Mouse (Mus musculus) liver, embryonic 14.5 days (tissue): ENCODE measurements around the gene Olfr1238. TPM values are rescaled to one million over a fixed set of nuclear protein-coding genes. Genes with fewer than 3 reads are reported as not detected.

Experiments used
- ATAC-seq: fragments of 200-750 bp; cut with Nextera tagmentation; 2 replicates; pipeline ENCODE4 v1.8.0; 2017; ENCODE audit warnings: moderate number of reproducible peaks, mild to moderate bottlenecking, moderate library complexity; ENCODE audit not compliant: insufficient read depth
- DNase-seq, 3 experiments: peaks; one replicate each; pipeline ENCODE4 v3.0.0-alpha.2; 2012 to 2013; ENCODE audit warnings: low read depth in 3 of 3, low spot score in 3 of 3
- H3K27ac ChIP-seq: fragments of 300-500 bp; sonication (generic); 2 replicates; pipeline ENCODE4 v1.5.1; 2014; ENCODE audit warnings: moderate library complexity, mild to moderate bottlenecking, control low read depth, inconsistent platforms
- H3K27me3 ChIP-seq: fragments of 300-500 bp; sonication (generic); 2 replicates; pipeline ENCODE4 v1.6.1; 2014; ENCODE audit warnings: mild to moderate bottlenecking, low read length, moderate library complexity; ENCODE audit not compliant: control insufficient read depth, insufficient read depth
- H3K36me3 ChIP-seq: fragments of 300-500 bp; sonication (generic); replicated peaks from 2 replicates; pipeline ENCODE4 v1.6.1; 2014; ENCODE audit warnings: low read depth; ENCODE audit not compliant: control insufficient read depth, insufficient read depth
- H3K4me1 ChIP-seq, 2 experiments: fragments of 200-500 bp in 1 of 2; fragments of 300-500 bp in 1 of 2; sonication (generic) in 1 of 2; replicated peaks; 2 replicates each; pipeline ENCODE4 v1.6.1; 2012 to 2014; ENCODE audit warnings: antibody characterized with exemption in 1 of 2, inconsistent platforms in 1 of 2, low read length in 1 of 2; ENCODE audit not compliant: control insufficient read depth in 2 of 2, insufficient read depth in 2 of 2
- H3K4me2 ChIP-seq: fragments of 300-500 bp; sonication (generic); 2 replicates; pipeline ENCODE4 v1.6.1; 2014; ENCODE audit warnings: low read depth, mild to moderate bottlenecking, control low read depth, moderate library complexity
- H3K4me3 ChIP-seq, 2 experiments: fragments of 200-500 bp in 1 of 2; fragments of 300-500 bp in 1 of 2; sonication (generic) in 1 of 2; 2 replicates each; pipeline ENCODE4 v1.5.1; 2012 to 2014; ENCODE audit warnings: low read depth in 2 of 2, low read length in 2 of 2, mild to moderate bottlenecking in 2 of 2, control low read depth in 1 of 2, inconsistent platforms in 1 of 2, moderate library complexity in 1 of 2; ENCODE audit not compliant: insufficient read depth in 1 of 2
- H3K9ac ChIP-seq: fragments of 300-500 bp; sonication (generic); replicated peaks from 2 replicates; pipeline ENCODE4 v1.6.1; 2014; ENCODE audit warnings: mild to moderate bottlenecking, control low read depth, moderate library complexity
- H3K9me3 ChIP-seq: fragments of 300-500 bp; sonication (generic); 2 replicates; pipeline ENCODE4 v1.6.1; 2016; ENCODE audit warnings: low read length, mixed read lengths; ENCODE audit not compliant: control insufficient read depth
- CTCF ChIP-seq: IDR thresholded peaks from 2 replicates; pipeline ENCODE4 v1.5.1; 2016; ENCODE audit warnings: antibody characterized with exemption, low read depth, control low read depth
- EP300 ChIP-seq: IDR thresholded peaks from 2 replicates; pipeline ENCODE4 v1.6.1; 2016; ENCODE audit warnings: antibody characterized with exemption, low read depth
- WGBS: fragments of 180-500 bp; shearing (Covaris S2); extraction: QIAGEN DNeasy Blood & Tissue Kit; methylation state at CpG from one replicate; pipeline ENCODE4 v1.1.7; 2014; ENCODE audit not compliant: insufficient replicate concordance; 5-methylcytosine and 5-hydroxymethylcytosine counted together
- polyA plus RNA-seq, 2 experiments: library from polyadenylated mRNA; depleted of rRNA in 1 of 2; stranded (reverse) in 1 of 2; unstranded in 1 of 2; fragments of >200 nt; fragmentation: Nextera tagmentation in 1 of 2; extraction: Ambion mirVana in 1 of 2; gene quantifications; 2 replicates each; pipeline versions ENCODE4 v1.2.1 to v1.2.3; 2012 to 2014

Olfr1238 gene
- polyA plus RNA-seq, 2 experiments: not detected

DNA sequence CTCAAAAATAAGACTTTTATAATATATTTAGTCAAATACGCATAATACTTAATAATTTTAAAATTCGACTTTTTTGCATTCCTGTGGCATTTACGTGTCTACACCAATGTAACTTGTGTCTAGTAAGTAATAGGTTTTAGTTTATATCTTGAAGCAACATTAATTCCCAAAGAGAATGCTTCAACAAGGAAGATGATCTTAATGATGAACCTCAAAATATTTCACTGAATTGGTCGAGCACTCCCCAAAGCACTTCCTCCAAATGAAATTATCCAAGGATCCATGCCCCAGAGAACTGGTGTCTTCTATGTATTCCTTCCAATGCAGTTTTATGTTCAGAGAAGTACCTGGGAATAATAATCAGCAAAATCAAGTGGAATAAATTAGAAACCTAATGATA is 44.7 kb downstream of the Olfr1238 start, which contains the start of gene Olfr1234:
Gene Olfr1234, minus strand, starts transcription at position 101 of the 400 bp plus-strand sequence.
- TF ChIP-seq CTCF (no peak), EP300 (no peak)
- WGBS: 64% methylated on average over 4 of the region's 4 CpGs
- DNase-seq (no peak), ATAC-seq (no peak)
- H3K27me3 ChIP-seq: no peaks in the 10 kb centered on the region
- no peaks in the 10 kb centered on the region for H3K9me3 ChIP-seq
- H3K9ac ChIP-seq: no peak within 1 kb of the TSS
- no peaks in the 10 kb centered on the region for H3K4me1 ChIP-seq
- H3K36me3 ChIP-seq: no peaks in the 10 kb centered on the region
- H3K27ac ChIP-seq: no peak within 1 kb of the TSS
- no peak within 1 kb of the TSS for H3K4me3 ChIP-seq
- H3K4me2 ChIP-seq: no peak within 1 kb of the TSS

Other genes starting within 250 kb of the Olfr1238 start
- gene Olfr1224-ps1, start 245.6 kb downstream of the Olfr1238 start, polyA plus RNA-seq (2012; rRNA removed): not detected in 2 replicates
- gene Olfr1224-ps1, start 245.6 kb downstream of the Olfr1238 start, polyA plus RNA-seq (2014; fragmentation: Nextera tagmentation; extraction: Ambion mirVana): not detected in 2 replicates
- gene Olfr1225, start 235.0 kb downstream of the Olfr1238 start, polyA plus RNA-seq (2012; rRNA removed): not detected in 2 replicates
- not detected in 2 replicates for gene Olfr1225, start 235.0 kb downstream of the Olfr1238 start, polyA plus RNA-seq (2014; fragmentation: Nextera tagmentation; extraction: Ambion mirVana)
- gene Olfr1226, start 209.6 kb downstream of the Olfr1238 start, polyA plus RNA-seq (2012; rRNA removed): not detected in 2 replicates
- gene Olfr1226, start 209.6 kb downstream of the Olfr1238 start, polyA plus RNA-seq (2014; fragmentation: Nextera tagmentation; extraction: Ambion mirVana): not detected in 2 replicates
- gene Olfr1228, start 155.6 kb downstream of the Olfr1238 start, polyA plus RNA-seq (2012; rRNA removed): not detected in 2 replicates
- not detected in 2 replicates for gene Olfr1228, start 155.6 kb downstream of the Olfr1238 start, polyA plus RNA-seq (2014; fragmentation: Nextera tagmentation; extraction: Ambion mirVana)
- not detected in 2 replicates for gene Olfr1229, start 121.7 kb downstream of the Olfr1238 start, polyA plus RNA-seq (2012; rRNA removed)
- gene Olfr1229, start 121.7 kb downstream of the Olfr1238 start, polyA plus RNA-seq (2014; fragmentation: Nextera tagmentation; extraction: Ambion mirVana): not detected in 2 replicates
- gene Olfr1230, start 112.4 kb downstream of the Olfr1238 start, polyA plus RNA-seq (2012; rRNA removed): not detected in 2 replicates
- not detected in 2 replicates for gene Olfr1230, start 112.4 kb downstream of the Olfr1238 start, polyA plus RNA-seq (2014; fragmentation: Nextera tagmentation; extraction: Ambion mirVana)
- gene Olfr1231, start 102.6 kb downstream of the Olfr1238 start, polyA plus RNA-seq (2012; rRNA removed): not detected in 2 replicates
- gene Olfr1231, start 102.6 kb downstream of the Olfr1238 start, polyA plus RNA-seq (2014; fragmentation: Nextera tagmentation; extraction: Ambion mirVana): not detected in 2 replicates
- not detected in 2 replicates for gene Olfr1232, start 80.0 kb downstream of the Olfr1238 start, polyA plus RNA-seq (2012; rRNA removed)
- not detected in 2 replicates for gene Olfr1232, start 80.0 kb downstream of the Olfr1238 start, polyA plus RNA-seq (2014; fragmentation: Nextera tagmentation; extraction: Ambion mirVana)
- not detected in 2 replicates for gene Olfr1233, start 67.3 kb downstream of the Olfr1238 start, polyA plus RNA-seq (2012; rRNA removed)
- gene Olfr1233, start 67.3 kb downstream of the Olfr1238 start, polyA plus RNA-seq (2014; fragmentation: Nextera tagmentation; extraction: Ambion mirVana): not detected in 2 replicates
- gene Olfr1234, start 44.8 kb downstream of the Olfr1238 start, polyA plus RNA-seq (2012; rRNA removed): not detected in 2 replicates
- gene Olfr1234, start 44.8 kb downstream of the Olfr1238 start, polyA plus RNA-seq (2014; fragmentation: Nextera tagmentation; extraction: Ambion mirVana): not detected in 2 replicates
- not detected in 2 replicates for gene Olfr1239, start 10.7 kb upstream of the Olfr1238 start, polyA plus RNA-seq (2012; rRNA removed)
- gene Olfr1239, start 10.7 kb upstream of the Olfr1238 start, polyA plus RNA-seq (2014; fragmentation: Nextera tagmentation; extraction: Ambion mirVana): not detected in 2 replicates
- not detected in 2 replicates for gene Olfr1240, start 33.3 kb upstream of the Olfr1238 start, polyA plus RNA-seq (2012; rRNA removed)
- gene Olfr1240, start 33.3 kb upstream of the Olfr1238 start, polyA plus RNA-seq (2014; fragmentation: Nextera tagmentation; extraction: Ambion mirVana): not detected in 2 replicates
- gene Olfr1241, start 77.5 kb upstream of the Olfr1238 start, polyA plus RNA-seq (2012; rRNA removed): not detected in 2 replicates
- not detected in 2 replicates for gene Olfr1241, start 77.5 kb upstream of the Olfr1238 start, polyA plus RNA-seq (2014; fragmentation: Nextera tagmentation; extraction: Ambion mirVana)
- gene Olfr1242, start 88.7 kb upstream of the Olfr1238 start, polyA plus RNA-seq (2012; rRNA removed): not detected in 2 replicates
- gene Olfr1242, start 88.7 kb upstream of the Olfr1238 start, polyA plus RNA-seq (2014; fragmentation: Nextera tagmentation; extraction: Ambion mirVana): not detected in 2 replicates
- not detected in 2 replicates for gene Olfr1243, start 121.8 kb upstream of the Olfr1238 start, polyA plus RNA-seq (2012; rRNA removed)
- gene Olfr1243, start 121.8 kb upstream of the Olfr1238 start, polyA plus RNA-seq (2014; fragmentation: Nextera tagmentation; extraction: Ambion mirVana): not detected in 2 replicates
- not detected in 2 replicates for gene Olfr1245, start 168.8 kb upstream of the Olfr1238 start, polyA plus RNA-seq (2012; rRNA removed)
- gene Olfr1245, start 168.8 kb upstream of the Olfr1238 start, polyA plus RNA-seq (2014; fragmentation: Nextera tagmentation; extraction: Ambion mirVana): not detected in 2 replicates
- not detected in 2 replicates for gene Olfr1246, start 183.5 kb upstream of the Olfr1238 start, polyA plus RNA-seq (2012; rRNA removed)
- not detected in 2 replicates for gene Olfr1246, start 183.5 kb upstream of the Olfr1238 start, polyA plus RNA-seq (2014; fragmentation: Nextera tagmentation; extraction: Ambion mirVana)
- gene Olfr1247, start 204.5 kb upstream of the Olfr1238 start, polyA plus RNA-seq (2012; rRNA removed): not detected in 2 replicates
- gene Olfr1247, start 204.5 kb upstream of the Olfr1238 start, polyA plus RNA-seq (2014; fragmentation: Nextera tagmentation; extraction: Ambion mirVana): not detected in 2 replicates
- not detected in 2 replicates for gene Olfr1248, start 208.6 kb upstream of the Olfr1238 start, polyA plus RNA-seq (2012; rRNA removed)
- gene Olfr1248, start 208.6 kb upstream of the Olfr1238 start, polyA plus RNA-seq (2014; fragmentation: Nextera tagmentation; extraction: Ambion mirVana): not detected in 2 replicates
- gene Olfr1249, start 225.3 kb upstream of the Olfr1238 start, polyA plus RNA-seq (2012; rRNA removed): not detected in 2 replicates
- not detected in 2 replicates for gene Olfr1249, start 225.3 kb upstream of the Olfr1238 start, polyA plus RNA-seq (2014; fragmentation: Nextera tagmentation; extraction: Ambion mirVana)